Mouse (Mus musculus): ENCODE results near the gene Slc35f4.

DNA sequence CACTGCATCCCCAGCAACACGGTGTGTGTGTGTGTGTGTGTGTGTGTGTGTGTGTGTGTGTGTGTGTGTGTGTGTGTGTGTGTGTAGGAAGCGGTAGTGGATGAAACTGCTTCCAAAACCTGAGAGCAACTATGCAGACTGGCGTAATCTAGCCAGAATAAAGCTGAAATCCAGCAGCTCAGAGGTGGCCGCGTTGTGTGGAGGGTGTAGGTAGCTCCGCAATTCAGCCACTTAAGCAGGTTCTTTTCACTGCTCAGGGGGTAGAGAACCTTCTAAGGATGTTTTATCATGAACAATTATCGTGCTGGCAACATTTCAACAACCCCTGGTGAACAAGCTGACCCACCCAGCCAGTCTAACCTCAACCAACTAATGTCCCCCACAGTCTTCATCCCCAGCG, 1.2 kb downstream of the Slc35f4 start:
- TF ChIP-seq POLR2AphosphoS2 (IDR thresholded peaks at IDR 0.05; ENCODE audit: low read length), result no peak
- TF ChIP-seq CTCF (IDR thresholded peaks at IDR 0.05 in 2 of 3, conservative IDR thresholded peaks at IDR 0.05 in 1 of 3; ENCODE audit: control insufficient read depth in 1 of 3, insufficient read depth in 1 of 3, low read depth in 2 of 3, low read length in 3 of 3, poor library complexity in 1 of 3, severe bottlenecking in 1 of 3), result no peak
- TF ChIP-seq CHD1 (IDR thresholded peaks at IDR 0.05; ENCODE audit: low read depth, low read length), result no peak
- no peak for TF ChIP-seq UBTF (IDR thresholded peaks at IDR 0.05; ENCODE audit: borderline replicate concordance, insufficient read depth, low read depth, low read length)
- no peak for TF ChIP-seq MYB (IDR thresholded peaks at IDR 0.05; ENCODE audit: low read depth, low read length)
- TF ChIP-seq CHD2 (IDR thresholded peaks at IDR 0.05; ENCODE audit: low read length), result no peak
- no peak for TF ChIP-seq ZNF384 (IDR thresholded peaks at IDR 0.05; ENCODE audit: low read depth, low read length)
- TF ChIP-seq EP300 (IDR thresholded peaks at IDR 0.05; ENCODE audit: low read depth in 1 of 2, low read length in 2 of 2), result no peak
- TF ChIP-seq POLR2A (IDR thresholded peaks at IDR 0.05; ENCODE audit: control insufficient read depth in 1 of 2, insufficient read depth in 1 of 2, low read depth in 1 of 2, low read length in 2 of 2, poor library complexity in 1 of 2), result no peak
- no peak for TF ChIP-seq MAZ (IDR thresholded peaks at IDR 0.05; ENCODE audit: low read depth, low read length)
- no peak for TF ChIP-seq NELFE (IDR thresholded peaks at IDR 0.05; ENCODE audit: low read depth, low read length)
- TF ChIP-seq ETS1 (IDR thresholded peaks at IDR 0.05; ENCODE audit: low read depth, low read length), result no peak
- no peak for TF ChIP-seq USF1 (IDR thresholded peaks at IDR 0.05; ENCODE audit: low read depth, low read length)
